Mouse (Mus musculus) cerebellum, postnatal 25 days (tissue): ENCODE results near the gene Cabp4.

Experiments
- DNase-seq, 2 experiments: peaks; one replicate each; pipeline ENCODE4 v3.0.0; 2021; ENCODE audit warnings: mixed read lengths in 2 of 2

Gene Cabp4

GRCm38 (mm10) chr19:4143759-4144268 is at the start of gene Cabp4:
Cabp4 (minus strand) TSS chr19:4144033.
- no peak for DNase-seq

- no peak for DNase-seq
Measured at GRCm38 (mm10) chr19:4193129-4193528, 49.3 kb upstream of the Cabp4 start.

- no peak for DNase-seq
Measured at GRCm38 (mm10) chr19:4192251-4192985, 48.6 kb upstream of the Cabp4 start.

DNA sequence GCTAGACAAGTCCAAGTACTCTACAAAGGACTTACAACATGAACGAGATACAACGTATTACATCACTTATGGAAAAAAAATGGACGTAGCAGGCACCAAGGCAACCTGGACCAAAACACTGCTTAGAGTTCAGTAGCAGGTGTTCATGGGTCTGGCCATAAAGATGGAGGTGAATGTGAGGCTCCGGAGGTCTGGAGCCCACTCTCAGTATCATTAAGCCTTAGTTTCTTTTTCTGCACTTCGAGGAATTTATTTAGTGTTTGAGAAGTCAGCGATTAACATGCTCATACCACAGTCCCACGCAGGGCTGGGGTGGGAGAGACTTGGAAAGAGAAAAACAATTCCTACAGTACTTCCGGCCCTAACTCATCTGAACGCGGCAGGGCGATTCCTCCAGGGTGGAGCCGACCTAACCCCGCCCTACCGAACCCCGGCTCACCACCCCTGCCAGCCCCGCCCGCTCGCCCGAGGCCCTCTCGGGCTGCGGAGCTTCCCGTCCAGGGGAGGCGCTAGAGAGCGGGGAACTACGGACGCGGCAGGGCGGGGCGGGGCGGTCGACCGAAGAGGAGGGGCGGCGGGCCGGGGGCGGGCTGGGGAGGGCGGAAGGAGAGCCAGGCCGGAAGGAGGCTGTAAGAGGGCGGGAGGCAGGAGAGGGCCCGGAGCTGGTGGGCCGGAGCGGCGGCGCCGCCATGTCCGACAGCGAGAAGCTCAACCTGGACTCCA is 47.9 kb upstream of the Cabp4 start, which contains the start of gene Ppp1ca:
Gene Ppp1ca (plus strand): TSS at position 538 of the 723 bp plus-strand sequence.
- peak; percentile 96 to 99 for DNase-seq

DNA sequence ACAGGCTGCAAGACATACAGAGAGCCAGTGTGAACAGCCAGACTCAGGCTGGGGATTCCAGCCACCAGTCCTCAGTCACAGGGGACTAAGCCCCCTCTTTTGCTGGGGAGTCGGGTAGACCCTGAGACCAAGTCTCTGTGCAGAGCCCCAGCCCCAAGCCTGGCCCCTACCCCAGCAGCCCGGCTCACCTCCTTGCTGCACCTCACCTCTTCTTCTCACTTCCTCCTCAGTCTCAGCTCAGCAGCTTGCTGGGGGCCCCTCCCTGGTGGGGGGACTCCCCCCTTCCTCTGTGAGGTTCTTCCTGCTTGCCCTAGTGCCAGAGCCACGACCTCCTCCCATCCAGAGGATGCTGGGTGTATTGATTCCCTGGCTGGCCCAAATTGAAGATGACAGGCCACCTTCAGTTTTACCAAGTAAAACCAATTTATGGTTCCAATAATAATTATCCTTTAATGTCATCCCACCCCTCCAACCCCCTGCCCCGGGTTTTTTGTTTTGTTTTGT is 47.0 kb upstream of the Cabp4 start, which contains the start of gene Tbc1d10c:
Gene Tbc1d10c (minus strand): TSS at position 454 of the 504 bp plus-strand sequence.
- no peak for DNase-seq

DNA sequence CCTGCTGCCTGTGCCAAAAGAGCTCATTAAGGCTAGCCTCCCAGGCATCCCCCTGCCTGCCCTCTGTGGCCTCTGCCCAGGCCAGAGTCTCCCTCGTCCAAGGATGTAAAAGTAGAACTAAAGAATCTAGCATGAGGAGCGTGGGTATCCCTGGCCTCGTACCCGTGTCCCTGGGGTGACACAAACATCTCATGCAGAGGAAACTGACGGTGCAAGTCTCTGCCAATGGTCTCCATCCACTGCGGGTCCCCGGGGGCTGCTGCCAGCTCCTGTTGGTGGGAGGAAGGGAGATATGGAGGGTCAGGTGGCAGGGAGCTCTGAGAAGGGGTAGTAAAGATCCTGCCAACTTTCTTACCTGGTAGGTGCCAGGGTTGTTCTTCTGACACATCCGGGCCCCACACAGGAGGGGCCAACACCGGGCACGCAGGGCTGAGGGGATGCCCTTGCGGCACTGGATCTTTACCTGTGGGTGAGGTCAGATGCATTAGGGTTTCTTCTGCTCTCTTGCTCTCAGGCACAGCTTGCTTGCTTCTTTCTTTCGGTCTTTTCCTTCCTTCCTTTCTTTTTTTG is 45.3 kb upstream of the Cabp4 start:
- no peak for DNase-seq

GRCm38 (mm10) chr19:4187303-4187702 is 43.5 kb upstream of the Cabp4 start:
- no peak for DNase-seq

GRCm38 (mm10) chr19:4184976-4185975 is 41.4 kb upstream of the Cabp4 start:
- DNase-seq, result no peak

DNA sequence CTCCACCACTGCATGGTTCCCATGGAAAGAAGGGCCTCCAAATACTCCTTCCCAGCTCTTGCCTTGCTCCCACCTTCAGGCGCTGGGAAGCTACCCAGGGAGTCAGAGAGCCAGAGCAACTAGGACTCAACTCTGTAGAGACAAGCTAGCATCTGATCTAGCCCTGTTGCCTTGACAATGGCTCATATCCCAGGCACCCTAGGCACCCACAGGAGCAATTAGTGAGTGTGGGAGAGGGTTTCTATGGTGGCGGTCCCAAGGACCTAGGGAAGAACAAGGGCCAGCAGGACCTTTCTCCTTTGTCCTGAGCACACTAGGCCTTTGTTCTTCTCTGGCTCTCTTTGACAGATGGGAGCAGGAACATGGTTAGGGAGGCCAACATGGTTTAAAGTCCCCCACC is 39.9 kb upstream of the Cabp4 start:
- no peak for DNase-seq

DNA sequence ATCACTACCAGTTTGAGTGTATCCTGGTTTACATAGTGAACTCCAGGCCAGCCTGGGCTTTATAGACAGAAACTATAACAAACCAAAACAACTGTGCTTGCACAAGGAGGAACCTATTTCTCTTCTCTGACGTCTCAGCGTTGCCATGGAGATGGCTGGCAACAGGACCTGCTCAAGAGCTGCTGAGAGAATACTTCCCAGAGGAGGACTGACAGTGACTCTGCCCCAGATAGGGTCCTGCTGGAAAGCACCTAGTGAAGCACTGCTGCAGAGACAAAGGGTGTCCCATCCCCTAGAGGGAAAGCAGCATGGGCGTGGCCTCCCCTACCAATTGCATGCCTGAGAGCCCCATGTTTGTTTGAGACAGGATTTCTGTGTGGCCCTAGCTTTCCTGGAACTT is 38.1 kb upstream of the Cabp4 start:
- no peak for DNase-seq

DNA sequence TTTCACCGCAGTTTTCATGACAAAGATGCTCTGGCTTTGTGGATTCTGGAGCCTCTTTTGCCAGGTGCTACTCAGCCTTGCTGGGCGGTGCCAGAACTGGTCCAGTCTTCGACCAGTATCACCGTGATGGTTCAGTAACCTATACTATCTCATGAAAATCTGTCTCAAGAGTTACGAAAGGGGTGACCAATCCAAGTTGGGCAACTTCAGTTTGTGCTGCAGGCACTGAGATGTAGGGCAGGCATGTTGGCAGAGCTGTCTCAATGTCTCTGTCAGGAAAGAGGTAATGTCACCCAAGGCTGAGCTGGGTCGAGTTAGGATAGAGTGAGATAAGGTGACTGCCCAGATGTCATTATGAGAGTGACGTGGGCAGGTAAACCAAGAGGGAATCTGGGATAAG is 36.6 kb upstream of the Cabp4 start:
- no peak for DNase-seq

DNA sequence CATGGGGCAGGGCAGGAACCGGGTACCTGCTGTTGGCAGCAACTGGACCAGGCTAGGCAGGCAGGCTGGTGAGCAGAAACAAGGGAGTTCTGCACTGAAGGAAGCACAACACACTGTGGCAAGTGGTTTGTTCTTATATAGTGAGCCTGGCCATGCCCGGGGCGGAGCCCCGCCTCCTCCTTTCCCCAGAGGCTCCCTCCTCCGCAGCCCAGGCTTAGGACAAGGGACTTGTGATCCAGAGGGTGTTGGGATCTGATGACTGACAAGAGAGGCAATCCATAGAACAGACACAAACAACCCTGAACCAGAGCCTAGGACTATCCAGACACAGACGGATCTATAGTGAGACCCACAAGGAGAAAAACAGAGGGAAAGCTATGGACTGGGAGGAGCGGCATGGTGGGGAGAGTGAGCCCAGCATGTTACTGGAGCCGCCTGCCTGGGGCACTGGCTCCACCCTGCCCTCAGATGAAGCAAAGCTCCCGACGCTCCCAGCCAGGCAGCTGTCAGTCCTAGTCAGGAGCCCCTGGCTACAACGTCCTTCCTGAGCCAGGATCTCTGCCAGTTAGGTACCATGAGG is 31.6 kb upstream of the Cabp4 start, which contains the start of gene Carns1:
Gene Carns1 (minus strand): TSS at position 112 of the 580 bp plus-strand sequence.
- peak in 1 of 2 experiments; percentile 39 for DNase-seq

- no peak for DNase-seq
Measured at GRCm38 (mm10) chr19:4172925-4173324, 29.1 kb upstream of the Cabp4 start.

GRCm38 (mm10) chr19:4171393-4172290 is 27.8 kb upstream of the Cabp4 start:
- peak in 1 of 2 experiments; percentile 36 for DNase-seq

- DNase-seq, result no peak
Measured at GRCm38 (mm10) chr19:4170723-4171392, 27.0 kb upstream of the Cabp4 start.

- peak in 1 of 2 experiments; percentile 76 for DNase-seq
Measured at GRCm38 (mm10) chr19:4169810-4170209, 26.0 kb upstream of the Cabp4 start.

GRCm38 (mm10) chr19:4169378-4169784 is 25.5 kb upstream of the Cabp4 start:
- peak; percentile 100 for DNase-seq

DNA sequence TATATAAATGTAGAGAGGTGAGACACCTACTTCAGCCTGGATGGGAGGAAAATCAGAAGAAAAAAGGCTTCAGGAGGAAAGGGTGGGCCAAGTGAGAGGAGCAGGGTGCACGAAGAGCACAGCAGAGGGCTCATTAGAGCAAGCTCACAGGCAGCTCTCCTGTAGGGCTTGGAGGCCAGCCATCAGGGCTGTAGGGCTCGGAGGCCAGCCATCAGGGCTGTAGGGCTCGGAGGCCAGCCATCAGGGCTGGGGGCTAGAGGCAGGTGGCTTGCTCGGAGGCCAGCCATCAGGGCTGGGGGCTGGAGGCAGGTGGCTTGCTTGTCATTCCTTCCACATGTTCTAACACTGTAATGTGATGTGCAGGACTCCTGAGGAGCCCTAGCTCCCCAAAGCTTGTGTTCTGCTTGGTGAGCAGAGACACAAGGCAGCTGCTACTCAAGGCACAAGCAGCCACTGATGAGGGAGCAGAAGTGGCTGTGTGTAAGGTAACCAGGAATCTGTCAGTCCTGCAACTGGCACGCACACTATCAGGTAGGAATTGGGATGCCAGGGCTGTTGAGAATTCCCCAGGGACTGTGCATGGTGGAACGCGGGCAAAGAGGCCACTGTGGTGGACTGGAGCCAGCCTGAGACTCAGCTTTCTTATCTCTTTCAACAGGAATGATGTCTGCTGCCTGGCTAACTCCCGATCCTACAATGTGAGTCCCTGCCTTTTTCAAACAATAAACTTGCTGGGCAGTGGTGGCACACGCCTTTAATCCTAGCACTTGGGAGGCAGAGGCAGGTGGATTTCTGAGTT is 23.0 kb upstream of the Cabp4 start:
- DNase-seq, result peak in 1 of 2 experiments; percentile 33

DNA sequence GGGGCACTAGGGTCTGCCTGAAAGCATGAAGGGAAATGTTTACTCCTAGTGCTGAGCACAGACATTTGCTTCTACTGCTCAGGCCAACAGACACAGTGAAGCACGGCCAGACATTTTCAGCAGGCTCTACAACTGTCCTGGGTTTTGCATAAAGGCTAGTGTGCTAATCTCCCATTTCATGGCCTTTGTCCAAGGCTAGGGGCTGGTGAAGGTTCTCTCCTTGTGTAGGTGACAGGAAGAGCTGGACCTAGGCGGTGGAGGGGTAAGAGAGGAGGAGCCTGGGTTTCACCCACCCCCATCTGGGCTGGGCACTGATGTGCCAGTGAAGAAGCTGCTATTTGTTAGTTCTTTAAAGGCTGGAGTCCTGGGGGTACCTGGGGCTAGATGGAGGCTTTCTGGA is 20.9 kb upstream of the Cabp4 start:
- DNase-seq, result no peak
